Mouse (Mus musculus): Measurements from ENCODE around the gene Sumo1.

GRCm38 (mm10) chr1:59697751-59698150 is 27.1 kb upstream of the Sumo1 start:
- TF ChIP-seq CTCF (IDR thresholded peaks at IDR 0.05; ENCODE audit: borderline replicate concordance, insufficient read depth, low read depth, low read length) (no peak), POLR2A (IDR thresholded peaks at IDR 0.05; ENCODE audit: borderline replicate concordance, insufficient read depth, low read length) (no peak)
